Mouse (Mus musculus) CH12.LX (cell line): ENCODE data around the gene Syk. TPM values are rescaled to one million over a fixed set of nuclear protein-coding genes. Genes with fewer than 3 reads are reported as not detected.

ENCODE experiments used
- DNase-seq: peaks from one replicate; pipeline ENCODE4 v3.0.0-alpha.2; 2013; ENCODE audit errors: extremely low read depth
- H3K27ac ChIP-seq: 2 replicates; pipeline ENCODE4 v1.5.1; 2012; ENCODE audit warnings: low read depth, mild to moderate bottlenecking, control low read depth, moderate library complexity; ENCODE audit not compliant: insufficient read depth
- H3K27me3 ChIP-seq: replicated peaks from 2 replicates; pipeline ENCODE3; 2012; ENCODE audit warnings: inconsistent platforms
- H3K36me3 ChIP-seq, 2 experiments: replicated peaks in 1 of 2; 2 replicates each; pipeline versions ENCODE3 to v1.6.1; 2012; ENCODE audit warnings: inconsistent platforms in 1 of 2, low read length in 1 of 2, mild to moderate bottlenecking in 1 of 2, mixed read lengths in 1 of 2, moderate library complexity in 1 of 2; ENCODE audit not compliant: control insufficient read depth in 1 of 2, insufficient read depth in 1 of 2
- H3K4me1 ChIP-seq, 2 experiments: 2 replicates each; pipeline ENCODE4 v1.6.1; 2012; ENCODE audit warnings: inconsistent platforms in 1 of 2, moderate library complexity in 1 of 2; ENCODE audit not compliant: insufficient read depth in 2 of 2, control insufficient read depth in 1 of 2
- H3K4me2 ChIP-seq: 2 replicates; pipeline ENCODE4 v1.6.1; 2012; ENCODE audit warnings: low read depth, mild to moderate bottlenecking, control low read depth; ENCODE audit not compliant: poor library complexity, insufficient read depth, severe bottlenecking
- H3K4me3 ChIP-seq, 3 experiments: fragments of 150-350 bp in 1 of 3; sonication (generic) in 1 of 3; replicated peaks in 1 of 3; 2 replicates each; pipeline versions ENCODE3 to v1.5.1; 2011 to 2012; ENCODE audit warnings: low read depth in 2 of 3, low read length in 2 of 3, mild to moderate bottlenecking in 2 of 3, moderate library complexity in 2 of 3, control low read depth in 1 of 3, improper control_type of control experiment in 1 of 3, inconsistent platforms in 1 of 3, mixed read lengths in 1 of 3; ENCODE audit not compliant: poor library complexity in 1 of 3
- H3K79me2 ChIP-seq: replicated peaks from 2 replicates; pipeline ENCODE4 v1.6.1; 2012; ENCODE audit warnings: mild to moderate bottlenecking, moderate library complexity; ENCODE audit not compliant: control insufficient read depth, poor library complexity, insufficient read depth, severe bottlenecking; ENCODE audit errors: extremely low read depth
- H3K9ac ChIP-seq: 2 replicates; pipeline ENCODE4 v1.6.1; 2012; ENCODE audit warnings: low read depth, mild to moderate bottlenecking, control low read depth, moderate library complexity; ENCODE audit not compliant: insufficient read depth
- H3K9me3 ChIP-seq: replicated peaks from 2 replicates; pipeline ENCODE3; 2012; ENCODE audit warnings: low read length, inconsistent platforms, mixed read lengths
- CTCF ChIP-seq, 2 experiments: IDR thresholded peaks in 1 of 2; conservative IDR thresholded peaks in 1 of 2; 2 replicates each; pipeline ENCODE4 v1.5.1; 2011 to 2012; ENCODE audit warnings: low read depth in 2 of 2, low read length in 2 of 2, improper control_type of control experiment in 1 of 2, inconsistent platforms in 1 of 2, mild to moderate bottlenecking in 1 of 2, moderate library complexity in 1 of 2
- E2F4 ChIP-seq: IDR thresholded peaks from 2 replicates; pipeline ENCODE4 v1.6.1; 2011; ENCODE audit warnings: low read depth, low read length, improper control_type of control experiment; ENCODE audit not compliant: insufficient replicate concordance
- ELF1 ChIP-seq: IDR thresholded peaks from 2 replicates; pipeline ENCODE4 v1.6.1; 2014; ENCODE audit warnings: low read depth, mild to moderate bottlenecking, inconsistent platforms, low read length, improper control_type of control experiment
- EP300 ChIP-seq: IDR thresholded peaks from 2 replicates; pipeline ENCODE4 v1.6.1; 2011; ENCODE audit warnings: low read length, improper control_type of control experiment
- ETS1 ChIP-seq: conservative IDR thresholded peaks from 2 replicates; pipeline ENCODE4 v1.6.1; 2012; ENCODE audit warnings: low read depth, mild to moderate bottlenecking, inconsistent platforms, low read length, improper control_type of control experiment, moderate library complexity
- GABPA ChIP-seq: IDR thresholded peaks from 2 replicates; pipeline ENCODE4 v1.6.1; 2012; ENCODE audit warnings: low read depth, low read length, improper control_type of control experiment, inconsistent platforms; ENCODE audit not compliant: insufficient replicate concordance
- IRF4 ChIP-seq: IDR thresholded peaks from 2 replicates; pipeline ENCODE4 v1.6.1; 2014; ENCODE audit warnings: low read depth, mild to moderate bottlenecking, inconsistent platforms, low read length, improper control_type of control experiment
- JUN ChIP-seq: IDR thresholded peaks from 2 replicates; pipeline ENCODE4 v1.6.1; 2011; ENCODE audit warnings: low read depth, mild to moderate bottlenecking, low read length, improper control_type of control experiment, moderate library complexity; ENCODE audit not compliant: insufficient read depth
- JUND ChIP-seq: conservative IDR thresholded peaks from 2 replicates; pipeline ENCODE4 v1.6.1; 2011; ENCODE audit warnings: low read depth, low read length, improper control_type of control experiment
- KAT2A ChIP-seq: IDR thresholded peaks from 2 replicates; pipeline ENCODE4 v1.6.1; 2012; ENCODE audit warnings: low read length, improper control_type of control experiment, inconsistent platforms; ENCODE audit not compliant: insufficient replicate concordance
- MAX ChIP-seq: IDR thresholded peaks from 2 replicates; pipeline ENCODE4 v1.6.1; 2011; ENCODE audit warnings: low read length, improper control_type of control experiment
- MEF2A ChIP-seq: IDR thresholded peaks from 2 replicates; pipeline ENCODE4 v1.6.1; 2014; ENCODE audit warnings: low read depth, mild to moderate bottlenecking, inconsistent platforms, low read length, improper control_type of control experiment, borderline replicate concordance
- MXI1 ChIP-seq: IDR thresholded peaks from 2 replicates; pipeline ENCODE4 v1.6.1; 2011; ENCODE audit warnings: mild to moderate bottlenecking, low read depth, low read length, improper control_type of control experiment
- POLR2AphosphoS2 ChIP-seq: IDR thresholded peaks from 2 replicates; pipeline ENCODE4 v1.6.1; 2011; ENCODE audit warnings: low read depth, low read length, improper control_type of control experiment
- RAD21 ChIP-seq: IDR thresholded peaks from 2 replicates; pipeline ENCODE4 v1.6.1; 2011; ENCODE audit warnings: low read depth, mild to moderate bottlenecking, low read length, improper control_type of control experiment, moderate library complexity
- SIN3A ChIP-seq: IDR thresholded peaks from 2 replicates; pipeline ENCODE4 v1.6.1; 2012; ENCODE audit warnings: low read length, improper control_type of control experiment, inconsistent platforms
- SMC3 ChIP-seq: IDR thresholded peaks from 2 replicates; pipeline ENCODE4 v1.6.1; 2011; ENCODE audit warnings: low read depth, low read length, improper control_type of control experiment
- TCF12 ChIP-seq: IDR thresholded peaks from 2 replicates; pipeline ENCODE4 v1.6.1; 2014; ENCODE audit warnings: low read depth, mild to moderate bottlenecking, inconsistent platforms, low read length, improper control_type of control experiment
- UBTF ChIP-seq: IDR thresholded peaks from 2 replicates; pipeline ENCODE4 v1.6.1; 2012; ENCODE audit warnings: low read depth, mild to moderate bottlenecking, inconsistent platforms, low read length, improper control_type of control experiment, moderate library complexity
- USF1 ChIP-seq: IDR thresholded peaks from 2 replicates; pipeline ENCODE4 v1.6.1; 2014; ENCODE audit warnings: low read depth, mild to moderate bottlenecking, inconsistent platforms, low read length, improper control_type of control experiment
- USF2 ChIP-seq: conservative IDR thresholded peaks from 2 replicates; pipeline ENCODE4 v1.6.1; 2011; ENCODE audit warnings: low read depth, low read length, improper control_type of control experiment
- ZC3H11A ChIP-seq: IDR thresholded peaks from 2 replicates; pipeline ENCODE4 v1.6.1; 2012; ENCODE audit warnings: low read depth, mild to moderate bottlenecking, inconsistent platforms, low read length, improper control_type of control experiment
- ZKSCAN1 ChIP-seq: IDR thresholded peaks from 2 replicates; pipeline ENCODE4 v1.6.1; 2012; ENCODE audit warnings: low read depth, inconsistent platforms, low read length, improper control_type of control experiment, borderline replicate concordance
- ZMIZ1 ChIP-seq: IDR thresholded peaks from 2 replicates; pipeline ENCODE4 v1.6.1; 2012; ENCODE audit warnings: low read depth, mild to moderate bottlenecking, inconsistent platforms, low read length, improper control_type of control experiment
- dilution Hi-C: fragments of 300-500 bp; cut with MboI; formaldehyde crosslinking; loops from 2 replicates; pipeline ENCODE4 v1.14.3; 2020; ENCODE audit warnings: low sequenced_read_pairs; ENCODE audit not compliant: extremely low pct_unique_long_range_greater_than_20kb, extremely low pct_ligation_motif_present
- in situ Hi-C: fragments of 300-500 bp; cut with MboI; formaldehyde crosslinking; loops from 3 replicates; pipeline ENCODE4 v1.14.3; 2019; ENCODE audit warnings: low sequenced_read_pairs, low pct_ligation_motif_present, low pct_unique_long_range_greater_than_20kb, mixed read lengths
- polyA plus RNA-seq: library from polyadenylated mRNA; unstranded; fragments of >175 nt; gene quantifications from 2 replicates; pipeline ENCODE4 v1.2.1, GENCODE M21; 2012; ENCODE audit warnings: low read depth; ENCODE audit not compliant: insufficient read length
- total RNA-seq, 2 experiments: library from RNA; depleted of rRNA; stranded (reverse); fragments of 300-350 nt in 1 of 2; fragments of >200 nt in 1 of 2; gene quantifications; 2 replicates each; pipeline ENCODE4 v1.2.3; 2012 to 2014

The Syk gene
- total and polyA plus RNA-seq, 3 experiments = 117 to 185 (median 163) TPM

DNA sequence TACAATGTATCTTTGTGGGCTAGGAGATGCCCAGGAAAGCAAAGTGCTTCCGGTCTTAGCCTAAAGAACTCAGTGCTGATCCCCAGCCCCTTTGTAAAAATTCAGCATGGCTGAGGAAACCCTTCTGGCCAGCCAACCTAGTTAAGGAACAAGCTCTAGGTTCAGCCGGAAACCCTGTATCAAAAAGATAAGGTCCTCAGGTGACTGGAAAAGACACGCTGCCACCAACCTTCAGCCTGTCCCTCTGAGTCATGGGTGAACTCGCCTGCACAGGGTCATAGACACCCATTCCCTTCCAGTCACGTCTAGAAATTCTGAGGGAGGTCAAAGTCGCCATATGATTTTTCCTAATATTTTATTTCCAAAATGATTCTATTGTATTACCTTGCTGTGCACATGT lies 109.3 kb downstream of the Syk start:
- peaks cover 8% of the 10 kb centered on the region for H3K27me3 ChIP-seq
- dilution Hi-C loops = no loop called here

DNA sequence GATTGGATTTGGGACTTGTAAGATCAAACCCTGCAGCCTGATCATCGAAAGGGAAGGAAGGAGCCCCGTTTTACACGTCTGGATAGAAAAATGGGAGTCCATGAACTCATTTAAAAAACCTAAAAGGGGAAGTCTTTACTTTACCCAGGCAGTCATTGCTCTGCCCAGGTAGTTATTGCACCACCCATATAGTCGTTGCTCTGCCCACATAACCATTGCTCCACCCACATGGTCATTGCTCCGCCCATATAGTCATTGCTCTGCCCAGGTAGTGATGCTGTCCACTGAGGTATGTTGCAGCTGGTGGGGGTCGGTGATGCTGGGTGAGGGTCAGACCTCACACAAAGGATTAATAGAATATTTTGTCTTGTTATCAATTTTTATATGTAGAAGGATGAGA lies 111.9 kb downstream of the Syk start:
- Histone ChIP-seq H3K27me3 (no peaks in the 10 kb centered on the region), H3K79me2 (no peaks in the 10 kb centered on the region), H3K27ac (no peak overlapping the region), H3K9me3 (no peaks in the 10 kb centered on the region), H3K4me2 (no peak overlapping the region), H3K4me1 (peaks cover 0 to 3% of the 10 kb centered on the region in 2 experiments; a peak in 1 of 4 replicates), H3K36me3 (no peaks in the 10 kb centered on the region), H3K4me3 (no peak overlapping the region), H3K9ac (no peak overlapping the region)
- DNase-seq = no peak
- in situ Hi-C loops = no loop called here
- TF ChIP-seq ELF1 = no peak
- TF ChIP-seq GABPA = no peak
- no peak for TF ChIP-seq USF2
- no peak for TF ChIP-seq MAX
- no peak for TF ChIP-seq SIN3A
- TF ChIP-seq USF1 = no peak
- no peak for TF ChIP-seq TCF12
- TF ChIP-seq ZKSCAN1 = no peak
- no peak for TF ChIP-seq UBTF
- no peak for TF ChIP-seq EP300
- TF ChIP-seq JUND = no peak
- TF ChIP-seq MXI1 = no peak
- no peak for TF ChIP-seq MEF2A
- no peak for TF ChIP-seq CTCF (conservative IDR thresholded peaks at IDR 0.05 in 1 of 2, IDR thresholded peaks at IDR 0.05 in 1 of 2; ENCODE audit: low read depth in 2 of 2, low read length in 2 of 2)
- dilution Hi-C loops = no loop called here

More for the DNA sequence above, 109.3 kb downstream of the Syk start:
- in situ Hi-C loops = no loop called here
- H3K4me2 ChIP-seq = no peak overlapping the region
- no peak for DNase-seq
- H3K4me3 ChIP-seq = no peak overlapping the region
- H3K9me3 ChIP-seq = no peaks in the 10 kb centered on the region
- no peak for TF ChIP-seq EP300
- no peak for TF ChIP-seq SMC3
- no peak for TF ChIP-seq MAX
- no peak for TF ChIP-seq POLR2AphosphoS2
- TF ChIP-seq E2F4 = no peak
- TF ChIP-seq TCF12 = no peak
- TF ChIP-seq USF2 = no peak
- no peak for TF ChIP-seq RAD21
- TF ChIP-seq ZMIZ1 = no peak
- no peak for TF ChIP-seq CTCF (conservative IDR thresholded peaks at IDR 0.05 in 1 of 2, IDR thresholded peaks at IDR 0.05 in 1 of 2; ENCODE audit: low read depth in 2 of 2, low read length in 2 of 2)
- TF ChIP-seq MXI1 = no peak
- no peak for TF ChIP-seq KAT2A
- TF ChIP-seq ZC3H11A = no peak
- no peak for TF ChIP-seq JUND
- no peak for TF ChIP-seq ETS1
- no peak for TF ChIP-seq ZKSCAN1
- TF ChIP-seq IRF4 = no peak
- no peak for TF ChIP-seq MEF2A
- TF ChIP-seq JUN = no peak
- no peak overlapping the region for H3K27ac ChIP-seq
- no peaks in the 10 kb centered on the region for H3K36me3 ChIP-seq
- no peak overlapping the region for H3K9ac ChIP-seq
- no peaks in the 10 kb centered on the region for H3K79me2 ChIP-seq
- 0 out of 4 replicates have a peak, but pooled peaks cover 0 to 3% of the 10 kb centered on the region in 2 experiments for H3K4me1 ChIP-seq
